Mouse (Mus musculus) limb, embryonic 10.5 days (tissue): ENCODE measurements around the gene Gm49711. TPM values are rescaled to one million over a fixed set of nuclear protein-coding genes. Genes with fewer than 3 reads are reported as not detected.

Experiments
- DNase-seq: peaks from one replicate; pipeline ENCODE4 v3.0.0-alpha.2; 2017; ENCODE audit warnings: low spot score
- H3K27ac ChIP-seq: fragments of 300-500 bp; sonication (generic); 2 replicates; pipeline ENCODE4 v1.5.1; 2016; ENCODE audit warnings: mild to moderate bottlenecking
- H3K27me3 ChIP-seq: fragments of 300-500 bp; sonication (generic); 2 replicates; pipeline ENCODE4 v1.6.1; 2016; ENCODE audit warnings: low read depth, mild to moderate bottlenecking; ENCODE audit not compliant: poor library complexity, severe bottlenecking
- H3K36me3 ChIP-seq: fragments of 300-500 bp; sonication (generic); 2 replicates; pipeline ENCODE4 v1.6.1; 2016; ENCODE audit warnings: mild to moderate bottlenecking, moderate library complexity
- H3K4me1 ChIP-seq: fragments of 300-500 bp; sonication (generic); 2 replicates; pipeline ENCODE4 v1.6.1; 2016
- H3K4me3 ChIP-seq: fragments of 300-500 bp; sonication (generic); 2 replicates; pipeline ENCODE4 v1.5.1; 2016; ENCODE audit warnings: mild to moderate bottlenecking, moderate library complexity
- H3K9me3 ChIP-seq: fragments of 300-500 bp; sonication (generic); replicated peaks from 2 replicates; pipeline ENCODE4 v1.6.1; 2016; ENCODE audit warnings: mild to moderate bottlenecking
- WGBS: fragments of 180-500 bp; shearing (Covaris S2); methylation state at CpG from one replicate; pipeline ENCODE4 v1.1.7; 2016; 5-methylcytosine and 5-hydroxymethylcytosine counted together
- polyA plus RNA-seq: library from polyadenylated mRNA; unstranded; fragments of >200 nt; fragmentation: Nextera tagmentation; extraction: Ambion mirVana; gene quantifications from 2 replicates; pipeline ENCODE4 v1.2.1, GENCODE M21; 2016

The Gm49711 gene
- 0.30 TPM in 1 of 2 replicates, not detected in the other for polyA plus RNA-seq

- peak; percentile 96 for DNase-seq
- H3K27ac ChIP-seq: peak within 1 kb of the TSS; percentile 94
- under 1% methylated on average over 98 of the region's 99 CpGs for WGBS
Measured at GRCm38 (mm10) chr16:92057852-92058643, at the start of gene Gm49711, which contains the start of the genes Mrps6 and Slc5a3. TSS of gene Gm49711 (plus strand) at chr16:92058316. TSS of gene Mrps6 (plus strand) at chr16:92058270. TSS of gene Slc5a3 (plus strand) at chr16:92058322.

GRCm38 (mm10) chr16:92009586-92009985 is 48.5 kb upstream of the Gm49711 start:
- no peaks in the 10 kb centered on the region for H3K9me3 ChIP-seq
- WGBS: 91% methylated on average over 2 of the region's 2 CpGs
- H3K27me3 ChIP-seq: no peaks in the 10 kb centered on the region
- H3K27ac ChIP-seq: no peak overlapping the region
- no peak for DNase-seq
- H3K36me3 ChIP-seq: no peaks in the 10 kb centered on the region
- H3K4me1 ChIP-seq: 0 out of 2 replicates have a peak, but pooled peaks cover 5% of the 10 kb centered on the region
- H3K4me3 ChIP-seq: no peak overlapping the region

More at GRCm38 (mm10) chr16:92057852-92058643, at the start of gene Gm49711, which contains the start of the genes Mrps6 and Slc5a3:
- Histone ChIP-seq H3K36me3 (peaks cover 28% of the 10 kb centered on the region), H3K4me3 (peak within 1 kb of the TSS; percentile 96), H3K4me1 (peaks cover 22% of the 10 kb centered on the region), H3K27me3 (no peaks in the 10 kb centered on the region), H3K9me3 (peaks cover 9% of the 10 kb centered on the region; the same call in 1 of the 2 replicates)

- WGBS: 89% methylated on average over 8 of the region's 8 CpGs
Measured at GRCm38 (mm10) chr16:92016792-92017191, 41.3 kb upstream of the Gm49711 start.

GRCm38 (mm10) chr16:92019141-92020118 is 38.7 kb upstream of the Gm49711 start:
- no peaks in the 10 kb centered on the region for H3K27me3 ChIP-seq
- peak overlapping the region; percentile 47 for H3K4me3 ChIP-seq
- peak; percentile 69 for DNase-seq
- no peaks in the 10 kb centered on the region for H3K36me3 ChIP-seq
- WGBS: 8% methylated on average over 26 of the region's 26 CpGs
- H3K4me1 ChIP-seq: peaks cover 16% of the 10 kb centered on the region
- H3K9me3 ChIP-seq: no peaks in the 10 kb centered on the region
- peak overlapping the region; percentile 86 for H3K27ac ChIP-seq

More at GRCm38 (mm10) chr16:92016792-92017191, 41.3 kb upstream of the Gm49711 start:
- Histone ChIP-seq H3K27ac (no peak overlapping the region), H3K4me3 (no peak overlapping the region), H3K27me3 (no peaks in the 10 kb centered on the region), H3K36me3 (no peaks in the 10 kb centered on the region), H3K9me3 (no peaks in the 10 kb centered on the region), H3K4me1 (peaks cover 17% of the 10 kb centered on the region)
- no peak for DNase-seq

- WGBS: 85% methylated on average over 12 of the region's 12 CpGs
- H3K9me3 ChIP-seq: no peaks in the 10 kb centered on the region
- DNase-seq: no peak
- no peaks in the 10 kb centered on the region for H3K27me3 ChIP-seq
- H3K36me3 ChIP-seq: no peaks in the 10 kb centered on the region
- H3K4me1 ChIP-seq: peaks cover 16% of the 10 kb centered on the region
- H3K4me3 ChIP-seq: no peak overlapping the region
- H3K27ac ChIP-seq: no peak overlapping the region
Measured at GRCm38 (mm10) chr16:92021656-92022400, 36.3 kb upstream of the Gm49711 start.

GRCm38 (mm10) chr16:92022494-92023283 is 35.4 kb upstream of the Gm49711 start:
- H3K4me3 ChIP-seq: no peak overlapping the region
- H3K4me1 ChIP-seq: peaks cover 16% of the 10 kb centered on the region
- 79% methylated on average over 20 of the region's 20 CpGs for WGBS
- DNase-seq: no peak
- no peaks in the 10 kb centered on the region for H3K9me3 ChIP-seq
- H3K36me3 ChIP-seq: no peaks in the 10 kb centered on the region
- no peaks in the 10 kb centered on the region for H3K27me3 ChIP-seq
- H3K27ac ChIP-seq: no peak overlapping the region

- WGBS: 86% methylated on average over 3 of the region's 3 CpGs
- Histone ChIP-seq H3K27ac (no peak overlapping the region), H3K4me3 (no peak overlapping the region), H3K27me3 (no peaks in the 10 kb centered on the region), H3K9me3 (no peaks in the 10 kb centered on the region), H3K4me1 (peaks cover 2% of the 10 kb centered on the region; the same call in 1 of the 2 replicates), H3K36me3 (no peaks in the 10 kb centered on the region)
- DNase-seq: no peak
Measured at GRCm38 (mm10) chr16:92033286-92033685, 24.8 kb upstream of the Gm49711 start.

- Histone ChIP-seq H3K27ac (no peak overlapping the region), H3K9me3 (no peaks in the 10 kb centered on the region), H3K27me3 (no peaks in the 10 kb centered on the region), H3K4me3 (no peak overlapping the region), H3K4me1 (peaks cover 2% of the 10 kb centered on the region; the same call in 1 of the 2 replicates), H3K36me3 (no peaks in the 10 kb centered on the region)
- no peak for DNase-seq
- WGBS: 80% methylated on average over 5 of the region's 5 CpGs
Measured at GRCm38 (mm10) chr16:92034676-92035075, 23.4 kb upstream of the Gm49711 start.

GRCm38 (mm10) chr16:92036701-92037100 is 21.4 kb upstream of the Gm49711 start:
- H3K9me3 ChIP-seq: no peaks in the 10 kb centered on the region
- no peaks in the 10 kb centered on the region for H3K27me3 ChIP-seq
- H3K4me1 ChIP-seq: peaks cover 2% of the 10 kb centered on the region; the same call in 1 of the 2 replicates
- no peak overlapping the region for H3K27ac ChIP-seq
- no peaks in the 10 kb centered on the region for H3K36me3 ChIP-seq
- no peak overlapping the region for H3K4me3 ChIP-seq
- DNase-seq: no peak
- 74% methylated on average over 8 of the region's 8 CpGs for WGBS

- DNase-seq: no peak
- whole genome bisulfite sequencing: 90% methylated on average over 21 of the region's 21 CpGs
- Histone ChIP-seq H3K4me3 (no peak overlapping the region), H3K9me3 (no peaks in the 10 kb centered on the region), H3K27me3 (no peaks in the 10 kb centered on the region), H3K36me3 (no peaks in the 10 kb centered on the region), H3K4me1 (peaks cover 2% of the 10 kb centered on the region; the same call in 1 of the 2 replicates), H3K27ac (no peak overlapping the region)
Measured at GRCm38 (mm10) chr16:92037891-92038607, 20.1 kb upstream of the Gm49711 start.

- no peak overlapping the region for H3K27ac ChIP-seq
- H3K36me3 ChIP-seq: no peaks in the 10 kb centered on the region
- peaks cover 2% of the 10 kb centered on the region; the same call in 1 of the 2 replicates for H3K4me1 ChIP-seq
- no peaks in the 10 kb centered on the region for H3K27me3 ChIP-seq
- DNase-seq: no peak
- 94% methylated on average over 7 of the region's 7 CpGs for WGBS
- H3K9me3 ChIP-seq: no peaks in the 10 kb centered on the region
- H3K4me3 ChIP-seq: no peak overlapping the region
Measured at GRCm38 (mm10) chr16:92039421-92039820, 18.7 kb upstream of the Gm49711 start.
